Mouse (Mus musculus): ENCODE measurements around the gene Olfr373.
A peak's percentile ranks its signal among the peaks of the same experiment; 100 is the strongest.

Gene Olfr373

GRCm38 (mm10) chr8:72134756-72135445 is 51.9 kb downstream of the Olfr373 start, which contains the start of gene Tpm4:
Gene Tpm4, plus strand, starts transcription at chr8:72134975.
- peak; percentile 68 for DNase-seq (ENCODE audit: low spot score)

GRCm38 (mm10) chr8:72135446-72136301 is 52.7 kb downstream of the Olfr373 start:
- peak; percentile 57 for DNase-seq (ENCODE audit: low spot score)

GRCm38 (mm10) chr8:72136302-72136978 is 53.5 kb downstream of the Olfr373 start:
- peak; percentile 92 for DNase-seq (ENCODE audit: low spot score)

GRCm38 (mm10) chr8:72137431-72137830 is 54.5 kb downstream of the Olfr373 start:
- DNase-seq (ENCODE audit: low spot score), result no peak

GRCm38 (mm10) chr8:72138456-72138855 is 55.5 kb downstream of the Olfr373 start:
- DNase-seq (ENCODE audit: low spot score), result no peak

GRCm38 (mm10) chr8:72143256-72143824 is 60.4 kb downstream of the Olfr373 start:
- DNase-seq (ENCODE audit: low spot score), result no peak

GRCm38 (mm10) chr8:72144345-72144975 is 61.5 kb downstream of the Olfr373 start:
- no peak for DNase-seq (ENCODE audit: low spot score)

- DNase-seq (ENCODE audit: low spot score), result no peak
Observed at GRCm38 (mm10) chr8:72145511-72145910, 62.5 kb downstream of the Olfr373 start.

GRCm38 (mm10) chr8:72146056-72146455 is 63.1 kb downstream of the Olfr373 start:
- peak; percentile 78 for DNase-seq (ENCODE audit: low spot score)

GRCm38 (mm10) chr8:72146556-72146955 is 63.6 kb downstream of the Olfr373 start:
- DNase-seq (ENCODE audit: low spot score), result no peak

GRCm38 (mm10) chr8:72147266-72147665 is 64.3 kb downstream of the Olfr373 start:
- DNase-seq (ENCODE audit: low spot score), result no peak

- no peak for DNase-seq (ENCODE audit: low spot score)
Observed at GRCm38 (mm10) chr8:72149056-72149455, 66.1 kb downstream of the Olfr373 start.

GRCm38 (mm10) chr8:72151418-72152078 is 68.6 kb downstream of the Olfr373 start:
- no peak for DNase-seq (ENCODE audit: low spot score)

Measured in lung, postnatal 25 days (tissue).